Mouse (Mus musculus): Measurements from ENCODE around the gene Abcc2. TPM values are rescaled to one million over a fixed set of nuclear protein-coding genes. Genes with fewer than 3 reads are reported as not detected.

Abcc2 gene
- not detected for polyA plus RNA-seq (2017; shearing (Covaris generic))

DNA sequence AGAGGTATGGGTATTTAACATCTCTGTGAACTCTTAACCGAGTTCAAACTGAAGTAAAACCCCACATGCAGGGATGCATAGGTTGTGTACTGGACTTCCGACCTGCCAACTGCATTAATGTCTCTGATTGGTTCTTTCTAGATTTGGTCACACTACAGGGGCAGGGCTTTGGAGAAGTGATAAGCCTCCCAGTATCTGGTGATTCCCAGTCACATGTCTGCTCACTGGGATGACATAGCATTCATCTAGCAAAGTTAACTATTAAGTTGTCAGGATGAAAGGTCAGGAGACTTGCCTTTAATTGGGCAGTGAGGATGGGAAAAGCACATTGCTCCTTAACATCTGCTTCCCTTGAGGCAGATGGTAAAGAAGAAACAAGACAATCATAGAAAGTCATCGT, at the start of gene Abcc2:
TSS of gene Abcc2 (plus strand) at position 213 of the 400 bp plus-strand sequence.

GRCm38 (mm10) chr19:43752489-43753225, 29.3 kb upstream of the Abcc2 start, which contains the start of the genes Cutc and Cox15:
TSS of gene Cutc (plus strand) at chr19:43752996.
TSS of gene Cox15 (minus strand) at chr19:43753000.

Other genes starting within 250 kb of the Abcc2 start
- not detected for gene Nkx2-3, start 169.9 kb upstream of the Abcc2 start, polyA plus RNA-seq (2017; shearing (Covaris generic))
- 49.4 TPM for gene Slc25a28, start 107.3 kb upstream of the Abcc2 start, polyA plus RNA-seq (2017; shearing (Covaris generic))
- gene Entpd7, start 92.5 kb upstream of the Abcc2 start, polyA plus RNA-seq (2017; shearing (Covaris generic)): 2.0 TPM
- 10.3 TPM for gene Cutc, start 29.2 kb upstream of the Abcc2 start, polyA plus RNA-seq (2017; shearing (Covaris generic))
- gene Cox15, start 29.2 kb upstream of the Abcc2 start, polyA plus RNA-seq (2017; shearing (Covaris generic)): 14.5 TPM
- gene Dnmbp, start 158.0 kb downstream of the Abcc2 start, polyA plus RNA-seq (2017; shearing (Covaris generic)): 7.4 TPM
- not detected for gene Cpn1, start 204.4 kb downstream of the Abcc2 start, polyA plus RNA-seq (2017; shearing (Covaris generic))
- not detected for gene Cyp2c23, start 247.0 kb downstream of the Abcc2 start, polyA plus RNA-seq (2017; shearing (Covaris generic))